Mouse (Mus musculus) myocyte (in vitro differentiated cells): ENCODE measurements at regions not wholly inside any gene's neighbourhood (a gene's known extent, or its start where the extent isn't known, plus 50 kb on each side); places are given as distances from the start of the nearest gene placed in this dataset.

Experiments
- H3K27me3 ChIP-seq: one replicate; pipeline ENCODE4 v1.6.1; 2011; ENCODE audit not compliant: control insufficient read depth, insufficient read depth, insufficient read length
- H3K36me3 ChIP-seq: one replicate; pipeline ENCODE4 v1.6.1; 2011; ENCODE audit not compliant: control insufficient read depth, insufficient read depth
- H3K4me2 ChIP-seq: one replicate; pipeline ENCODE4 v1.6.1; 2011; ENCODE audit warnings: low read depth, control low read depth
- H3K4me3 ChIP-seq: one replicate; pipeline ENCODE4 v1.5.1; 2011; ENCODE audit warnings: mild to moderate bottlenecking, control low read depth, moderate library complexity
- H3K79me2 ChIP-seq: one replicate; pipeline ENCODE4 v1.6.1; 2011; ENCODE audit not compliant: control insufficient read depth, insufficient read depth
- H3ac ChIP-seq: one replicate; pipeline ENCODE4 v1.6.1; 2011; ENCODE audit not compliant: control insufficient read depth, insufficient read length
- CEBPB ChIP-seq: IDR thresholded peaks from 2 replicates; pipeline ENCODE4 v1.6.1; 2011; ENCODE audit warnings: mild to moderate bottlenecking, moderate library complexity; ENCODE audit not compliant: poor library complexity, insufficient read depth, severe bottlenecking
- E2F4 ChIP-seq: IDR thresholded peaks from one replicate; pipeline ENCODE4 v1.6.1; 2011; ENCODE audit warnings: mild to moderate bottlenecking, control low read depth, moderate library complexity; ENCODE audit not compliant: insufficient read depth
- MAX ChIP-seq: IDR thresholded peaks from one replicate; pipeline ENCODE4 v1.6.1; 2011; ENCODE audit warnings: low read depth, mild to moderate bottlenecking, control low read depth
- MYOD1 ChIP-seq, 3 experiments: IDR thresholded peaks; one replicate each; pipeline ENCODE4 v1.6.1; 2011; ENCODE audit warnings: control low read depth in 2 of 3, low read depth in 2 of 3, mild to moderate bottlenecking in 2 of 3, moderate library complexity in 1 of 3; ENCODE audit not compliant: insufficient read length in 2 of 3, control insufficient read depth in 1 of 3
- MYOG ChIP-seq, 3 experiments: IDR thresholded peaks; one replicate each; pipeline ENCODE4 v1.6.1; 2011; ENCODE audit warnings: control low read depth in 2 of 3, low read depth in 2 of 3, mild to moderate bottlenecking in 2 of 3; ENCODE audit not compliant: insufficient read length in 2 of 3, control insufficient read depth in 1 of 3, insufficient read depth in 1 of 3
- POLR2A ChIP-seq: IDR thresholded peaks from one replicate; pipeline ENCODE4 v1.6.1; 2011; ENCODE audit warnings: low read depth, mild to moderate bottlenecking, control low read depth, moderate library complexity; ENCODE audit not compliant: insufficient read length
- POLR2AphosphoS2 ChIP-seq: IDR thresholded peaks from one replicate; pipeline ENCODE4 v1.6.1; 2011; ENCODE audit warnings: low read depth, control low read depth; ENCODE audit not compliant: insufficient read length
- REST ChIP-seq: IDR thresholded peaks from one replicate; pipeline ENCODE4 v1.6.1; 2011; ENCODE audit warnings: mild to moderate bottlenecking, control low read depth, moderate library complexity; ENCODE audit not compliant: insufficient read depth, insufficient read length
- SRF ChIP-seq: IDR thresholded peaks from one replicate; pipeline ENCODE4 v1.6.1; 2011; ENCODE audit warnings: low read depth; ENCODE audit not compliant: control insufficient read depth, insufficient read length
- TCF12 ChIP-seq: IDR thresholded peaks from one replicate; pipeline ENCODE4 v1.6.1; 2011; ENCODE audit warnings: mild to moderate bottlenecking, control low read depth; ENCODE audit not compliant: poor library complexity, insufficient read depth, severe bottlenecking
- TCF3 ChIP-seq: IDR thresholded peaks from one replicate; pipeline ENCODE4 v1.6.1; 2011; ENCODE audit warnings: low read depth, control low read depth; ENCODE audit not compliant: insufficient read length
- USF1 ChIP-seq: IDR thresholded peaks from one replicate; pipeline ENCODE4 v1.6.1; 2011; ENCODE audit warnings: low read depth, mild to moderate bottlenecking, control low read depth, moderate library complexity

DNA sequence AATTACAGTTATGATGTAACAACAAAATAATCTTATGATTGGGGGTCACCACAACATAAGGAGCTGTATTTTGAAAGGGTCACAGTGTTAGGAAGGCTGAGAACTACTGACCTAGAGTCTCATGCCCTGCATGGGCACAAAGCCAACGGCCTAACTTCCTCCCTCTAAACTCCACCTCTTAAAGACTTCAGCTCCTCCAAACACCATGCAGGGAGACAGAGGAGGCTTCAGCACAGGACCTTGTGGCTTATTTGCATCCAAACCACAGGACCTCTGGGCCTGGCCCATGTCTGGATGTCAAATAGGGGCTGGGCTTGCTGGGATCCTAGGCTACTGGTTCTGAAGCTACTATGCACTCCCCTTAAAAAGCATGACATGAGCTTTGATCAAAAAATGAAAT lies 294.7 kb upstream of the Kdm8 start:
- Histone ChIP-seq H3K4me2 (no peak overlapping the region), H3K36me3 (no peaks in the 10 kb centered on the region), H3ac (no peak overlapping the region), H3K79me2 (no peaks in the 10 kb centered on the region), H3K4me3 (no peak overlapping the region), H3K27me3 (no peaks in the 10 kb centered on the region)
- TF ChIP-seq MAX: no peak
- TF ChIP-seq MYOD1 (IDR thresholded peaks at IDR 0.05; ENCODE audit: control insufficient read depth in 1 of 3, insufficient read length in 2 of 3, low read depth in 2 of 3): no peak
- no peak for TF ChIP-seq POLR2AphosphoS2
- no peak for TF ChIP-seq POLR2A
- no peak for TF ChIP-seq E2F4
- TF ChIP-seq TCF3: no peak
- no peak for TF ChIP-seq MYOG (IDR thresholded peaks at IDR 0.05; ENCODE audit: control insufficient read depth in 1 of 3, insufficient read depth in 1 of 3, insufficient read length in 2 of 3, low read depth in 2 of 3)
- no peak for TF ChIP-seq REST

DNA sequence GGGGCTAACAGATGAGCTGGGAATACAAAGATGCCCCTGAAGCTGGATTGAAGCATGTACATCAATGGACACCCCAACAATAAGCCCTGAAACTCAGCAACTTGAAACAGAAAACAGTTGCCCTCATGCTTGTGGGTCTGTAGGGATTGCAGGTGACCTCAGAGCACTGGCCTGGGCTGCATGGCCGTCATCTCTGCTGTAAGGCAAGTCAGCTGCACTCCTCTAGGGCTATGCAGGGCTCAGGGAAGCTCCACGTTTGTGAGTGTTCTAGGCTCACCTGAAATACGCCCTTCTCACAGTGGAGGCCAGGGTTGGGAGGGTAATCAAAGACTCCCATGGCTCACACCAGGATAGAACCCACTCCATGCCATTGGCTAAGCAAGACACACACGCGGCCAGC lies 292.2 kb upstream of the Kdm8 start:
- Histone ChIP-seq H3K79me2 (no peaks in the 10 kb centered on the region), H3K27me3 (no peaks in the 10 kb centered on the region), H3K4me2 (no peak overlapping the region), H3ac (no peak overlapping the region), H3K4me3 (no peak overlapping the region), H3K36me3 (no peaks in the 10 kb centered on the region)
- TF ChIP-seq TCF12 (no peak), REST (no peak), TCF3 (no peak), POLR2AphosphoS2 (no peak)

GRCm38 (mm10) chr7:125155291-125155690 lies 289.2 kb upstream of the Kdm8 start:
- TF ChIP-seq REST: no peak
- TF ChIP-seq E2F4: no peak
- TF ChIP-seq TCF12: no peak
- TF ChIP-seq MAX: no peak
- no peak for TF ChIP-seq POLR2A
- no peak for TF ChIP-seq USF1
- TF ChIP-seq TCF3: no peak
- TF ChIP-seq MYOG (IDR thresholded peaks at IDR 0.05; ENCODE audit: control insufficient read depth in 1 of 3, insufficient read depth in 1 of 3, insufficient read length in 2 of 3, low read depth in 2 of 3): no peak
- no peak for TF ChIP-seq POLR2AphosphoS2
- TF ChIP-seq CEBPB: no peak
- no peak for TF ChIP-seq SRF
- TF ChIP-seq MYOD1 (IDR thresholded peaks at IDR 0.05; ENCODE audit: control insufficient read depth in 1 of 3, insufficient read length in 2 of 3, low read depth in 2 of 3): no peak
- Histone ChIP-seq H3K27me3 (no peaks in the 10 kb centered on the region), H3K4me2 (no peak overlapping the region), H3K79me2 (no peaks in the 10 kb centered on the region), H3ac (no peak overlapping the region), H3K4me3 (no peak overlapping the region), H3K36me3 (no peaks in the 10 kb centered on the region)

GRCm38 (mm10) chr7:125166881-125167351 lies 277.6 kb upstream of the Kdm8 start:
- Histone ChIP-seq H3K4me2 (no peak overlapping the region), H3K79me2 (no peaks in the 10 kb centered on the region), H3K4me3 (no peak overlapping the region), H3K27me3 (no peaks in the 10 kb centered on the region), H3ac (no peak overlapping the region), H3K36me3 (no peaks in the 10 kb centered on the region)
- TF ChIP-seq MAX (no peak), TCF3 (no peak), POLR2A (no peak), MYOD1 (IDR thresholded peaks at IDR 0.05; ENCODE audit: control insufficient read depth in 1 of 3, insufficient read length in 2 of 3, low read depth in 2 of 3) (no peak), TCF12 (no peak), USF1 (no peak), E2F4 (no peak), REST (no peak), MYOG (IDR thresholded peaks at IDR 0.05; ENCODE audit: control insufficient read depth in 1 of 3, insufficient read depth in 1 of 3, insufficient read length in 2 of 3, low read depth in 2 of 3) (no peak), POLR2AphosphoS2 (no peak), SRF (no peak), CEBPB (no peak)

DNA sequence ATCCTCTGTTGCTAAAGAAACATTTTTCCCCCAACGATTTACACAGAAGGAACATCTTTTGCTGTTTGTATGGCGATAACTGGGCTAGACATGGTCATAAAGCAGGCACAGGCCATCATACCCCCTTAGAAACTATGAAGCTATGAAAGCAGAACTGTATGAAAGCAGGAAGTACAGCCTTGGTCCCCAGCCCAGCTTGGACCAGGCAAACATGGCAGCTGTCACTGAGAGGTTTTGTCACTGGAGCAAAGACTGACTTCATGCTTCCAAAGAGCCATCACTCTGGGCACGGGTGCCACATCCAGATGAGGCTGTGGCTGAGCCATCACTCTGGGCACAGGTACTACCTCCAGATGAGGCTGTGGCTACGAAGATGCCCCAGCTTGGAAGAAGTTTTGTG lies 276.8 kb upstream of the Kdm8 start:
- no peaks in the 10 kb centered on the region for H3K79me2 ChIP-seq
- H3K4me3 ChIP-seq: no peak overlapping the region
- TF ChIP-seq TCF12 (no peak), MYOD1 (IDR thresholded peaks at IDR 0.05; ENCODE audit: control insufficient read depth in 1 of 3, insufficient read length in 2 of 3, low read depth in 2 of 3) (no peak), POLR2AphosphoS2 (no peak), MYOG (IDR thresholded peaks at IDR 0.05; ENCODE audit: control insufficient read depth in 1 of 3, insufficient read depth in 1 of 3, insufficient read length in 2 of 3, low read depth in 2 of 3) (no peak), REST (no peak), MAX (no peak)
- H3K27me3 ChIP-seq: no peaks in the 10 kb centered on the region
- no peak overlapping the region for H3ac ChIP-seq
- H3K36me3 ChIP-seq: no peaks in the 10 kb centered on the region
- no peak overlapping the region for H3K4me2 ChIP-seq
